8 mouse cellular contexts compared by ENCODE assay signal in the genomic region with DNA sequence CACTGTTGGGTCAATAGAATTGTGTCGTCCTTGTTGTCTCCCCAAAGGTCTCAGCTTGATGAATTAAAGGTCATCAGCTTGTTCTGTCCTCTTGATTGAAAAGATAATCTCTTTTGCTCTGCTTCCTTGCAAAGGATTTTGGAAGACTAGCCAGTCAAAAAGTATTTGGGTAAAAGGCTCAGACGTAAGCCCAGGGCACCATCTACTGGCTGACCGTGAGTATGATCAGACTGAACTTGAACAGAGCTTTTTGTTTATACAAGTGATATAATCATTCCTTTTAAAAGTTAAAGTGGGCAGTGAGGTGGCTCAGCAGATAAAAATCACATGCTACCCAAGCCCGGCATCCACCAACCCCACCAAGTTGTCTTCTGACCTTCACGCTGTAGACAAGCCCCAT. TPM values are rescaled to one million over a fixed set of nuclear protein-coding genes. Genes with fewer than 3 reads are reported as not detected.
DNase-seq lines count a peak whose midpoint lies in the region; ATAC-seq and TF ChIP-seq lines count a peak whose summit lies in the region.

No protein-coding gene starts in this region.

- H3K79me2 ChIP-seq in CH12.LX (replicated peaks; ENCODE audit: control insufficient read depth, extremely low read depth, insufficient read depth, poor library complexity, severe bottlenecking): no peaks in the 10 kb centered on the region

- 56% methylated on average over 5 of the region's 5 CpGs for WGBS in hindbrain, embryonic 14.5 days
- WGBS in hindbrain, embryonic 13.5 days: 61% methylated on average over 5 of the region's 5 CpGs
- 52% methylated on average over 5 of the region's 5 CpGs for WGBS in midbrain, embryonic 10.5 days

- peak; percentile 41 to 96; a peak in 3 of 4 replicates for TF ChIP-seq CTCF in CH12.LX (conservative IDR thresholded peaks at IDR 0.05 in 1 of 2, IDR thresholded peaks at IDR 0.05 in 1 of 2; ENCODE audit: low read depth in 2 of 2, low read length in 2 of 2)

- H3K4me3 ChIP-seq in hindbrain, embryonic 14.5 days (replicated peaks; ENCODE audit: low read length): no peak overlapping the region
- no peak overlapping the region for H3K4me3 ChIP-seq in hindbrain, embryonic 13.5 days
- no peak overlapping the region for H3K4me3 ChIP-seq in CH12.LX (replicated peaks in 1 of 3; ENCODE audit: low read depth in 2 of 3, low read length in 2 of 3, poor library complexity in 1 of 3)
- H3K4me3 ChIP-seq in midbrain, embryonic 10.5 days: no peak overlapping the region

- H3K27me3 ChIP-seq in hindbrain, embryonic 14.5 days (ENCODE audit: control insufficient read depth, insufficient read depth, low read length): no peaks in the 10 kb centered on the region
- no peaks in the 10 kb centered on the region for H3K27me3 ChIP-seq in hindbrain, embryonic 13.5 days
- no peaks in the 10 kb centered on the region for H3K27me3 ChIP-seq in CH12.LX (replicated peaks)
- H3K27me3 ChIP-seq in midbrain, embryonic 10.5 days (ENCODE audit: low read depth, poor library complexity, severe bottlenecking): peaks cover 11% of the 10 kb centered on the region; the same call in 1 of the 2 replicates

- no peaks in the 10 kb centered on the region for H3K9me3 ChIP-seq in hindbrain, embryonic 14.5 days (ENCODE audit: control insufficient read depth, low read length)
- H3K9me3 ChIP-seq in hindbrain, embryonic 13.5 days: no peaks in the 10 kb centered on the region
- no peaks in the 10 kb centered on the region for H3K9me3 ChIP-seq in CH12.LX (replicated peaks; ENCODE audit: low read length)
- H3K9me3 ChIP-seq in midbrain, embryonic 10.5 days (replicated peaks): no peaks in the 10 kb centered on the region

- H3K4me1 ChIP-seq in hindbrain, embryonic 14.5 days (replicated peaks; ENCODE audit: control insufficient read depth, insufficient read depth, low read length): no peaks in the 10 kb centered on the region
- H3K4me1 ChIP-seq in hindbrain, embryonic 13.5 days (replicated peaks): peaks cover 3% of the 10 kb centered on the region; the same call in 1 of the 2 replicates
- peaks cover 15 to 52% of the 10 kb centered on the region in 2 experiments for H3K4me1 ChIP-seq in CH12.LX (ENCODE audit: control insufficient read depth in 1 of 2, insufficient read depth in 2 of 2)
- no peaks in the 10 kb centered on the region for H3K4me1 ChIP-seq in midbrain, embryonic 10.5 days

- dilution Hi-C loops in CH12.LX (cut with MboI; ENCODE audit: extremely low pct_ligation_motif_present, extremely low pct_unique_long_range_greater_than_20kb, low sequenced_read_pairs): no loop called here

- no peak for TF ChIP-seq POLR2A in CH12.LX (IDR thresholded peaks at IDR 0.05; ENCODE audit: low read depth, low read length)

- no peaks in the 10 kb centered on the region for H3K36me3 ChIP-seq in hindbrain, embryonic 14.5 days (replicated peaks; ENCODE audit: control insufficient read depth, insufficient read depth)
- no peaks in the 10 kb centered on the region for H3K36me3 ChIP-seq in hindbrain, embryonic 13.5 days
- H3K36me3 ChIP-seq in CH12.LX (replicated peaks in 1 of 2; ENCODE audit: control insufficient read depth in 1 of 2, insufficient read depth in 1 of 2, low read length in 1 of 2): no peaks in the 10 kb centered on the region
- H3K36me3 ChIP-seq in midbrain, embryonic 10.5 days: no peaks in the 10 kb centered on the region

- no peak for TF ChIP-seq EP300 in CH12.LX (IDR thresholded peaks at IDR 0.05; ENCODE audit: low read length)

- no peak for ATAC-seq in hindbrain, embryonic 14.5 days (ENCODE audit: low FRiP score)
- ATAC-seq in hindbrain, embryonic 13.5 days (ENCODE audit: low FRiP score): no peak

- peak; percentile 98 for TF ChIP-seq RAD21 in CH12.LX (IDR thresholded peaks at IDR 0.05; ENCODE audit: low read depth, low read length)

- no peak overlapping the region for H3K4me2 ChIP-seq in hindbrain, embryonic 14.5 days (replicated peaks)
- no peak overlapping the region for H3K4me2 ChIP-seq in hindbrain, embryonic 13.5 days
- no peak overlapping the region for H3K4me2 ChIP-seq in CH12.LX (ENCODE audit: insufficient read depth, low read depth, poor library complexity, severe bottlenecking)

- in situ Hi-C loops in CH12.LX (cut with MboI; ENCODE audit: low pct_ligation_motif_present, low pct_unique_long_range_greater_than_20kb, low sequenced_read_pairs): no loop called here

- intact Hi-C loops in left cerebral cortex, postnatal 10 days (cut with DNase I): no loop called here

- no peak overlapping the region for H3K27ac ChIP-seq in hindbrain, embryonic 14.5 days
- H3K27ac ChIP-seq in hindbrain, embryonic 13.5 days: no peak overlapping the region
- H3K27ac ChIP-seq in CH12.LX (ENCODE audit: insufficient read depth, low read depth): no peak overlapping the region
- no peak overlapping the region for H3K27ac ChIP-seq in midbrain, embryonic 10.5 days (replicated peaks)

- DNase-seq in hindbrain, embryonic 14.5 days (ENCODE audit: low spot score): peak; percentile 60
- DNase-seq in 3T3-L1 (ENCODE audit: low read depth, low spot score): peak; percentile 83
- DNase-seq in CH12.LX (ENCODE audit: extremely low read depth): peak; percentile 61
- DNase-seq in cerebellum, postnatal 36 days: peak; percentile 8 to 19
- peak; percentile 21 to 44 for DNase-seq in left cerebral cortex, postnatal 10 days (ENCODE audit: extremely low spot score in 1 of 2, low spot score in 2 of 2)
- DNase-seq in right cerebral cortex, postnatal 4 days: peak; percentile 40
- DNase-seq in midbrain, embryonic 10.5 days (ENCODE audit: low spot score): no peak

- no peak overlapping the region for H3K9ac ChIP-seq in hindbrain, embryonic 14.5 days
- H3K9ac ChIP-seq in hindbrain, embryonic 13.5 days: no peak overlapping the region
- no peak overlapping the region for H3K9ac ChIP-seq in CH12.LX (ENCODE audit: insufficient read depth, low read depth)

TF ChIP-seq in CH12.LX, 34 proteins besides CTCF, POLR2A, EP300 and RAD21:
- TF ChIP-seq SMC3 (IDR thresholded peaks at IDR 0.05; ENCODE audit: low read depth, low read length): peak; percentile 84
- TF ChIP-seq ZC3H11A (IDR thresholded peaks at IDR 0.05; ENCODE audit: low read depth, low read length): peak; percentile 42; the same call in 1 of the 2 replicates
- no peak for TF ChIP-seq ETS1 (conservative IDR thresholded peaks at IDR 0.05; ENCODE audit: low read depth, low read length)
- TF ChIP-seq MAFK (IDR thresholded peaks at IDR 0.05; ENCODE audit: insufficient replicate concordance, low read length): no peak
- no peak for TF ChIP-seq JUND (conservative IDR thresholded peaks at IDR 0.05; ENCODE audit: low read depth, low read length)
- TF ChIP-seq USF2 (conservative IDR thresholded peaks at IDR 0.05; ENCODE audit: low read depth, low read length): no peak
- TF ChIP-seq CHD1 (IDR thresholded peaks at IDR 0.05; ENCODE audit: low read depth, low read length): no peak

RNA-seq across cellular contexts. Expression of gene AA467197, which starts 31.1 kb away (rescaled TPM):
- 0.86 and 1.0 TPM in 2 replicates for polyA plus RNA-seq in hindbrain, embryonic 14.5 days (2014; fragmentation: Nextera tagmentation; extraction: Ambion mirVana)
- 0.66 TPM in 1 of 2 replicates, not detected in the other for polyA plus RNA-seq in hindbrain, embryonic 13.5 days (2015; fragmentation: Nextera tagmentation; extraction: Ambion mirVana)
- 13.7 and 30.4 TPM in 2 replicates for total RNA-seq in CH12.LX (2012; rRNA removed)
- 6.4 and 6.6 TPM in 2 replicates for total RNA-seq in CH12.LX (2014; rRNA removed)
- 3.1 and 3.7 TPM in 2 replicates for polyA plus RNA-seq in CH12.LX (2012; ENCODE audit: insufficient read length, low read depth)
- under 1 TPM in 1 of 2 experiments, not detected in 1; 0.99 TPM for total RNA-seq in left cerebral cortex, postnatal 10 days (2021)
- 0.35 and 0.41 TPM in 2 replicates for polyA plus RNA-seq in midbrain, embryonic 10.5 days (2016; fragmentation: Nextera tagmentation; extraction: Ambion mirVana)

RNA-seq across cellular contexts. Expression of gene Slc30a4, which starts 34.6 kb away (rescaled TPM):
- polyA plus RNA-seq in hindbrain, embryonic 14.5 days (2014; fragmentation: Nextera tagmentation; extraction: Ambion mirVana): 13.0 and 13.6 TPM in 2 replicates
- polyA plus RNA-seq in hindbrain, embryonic 13.5 days (2015; fragmentation: Nextera tagmentation; extraction: Ambion mirVana): 6.0 and 6.1 TPM in 2 replicates
- 10.5 and 11.4 TPM in 2 replicates for total RNA-seq in CH12.LX (2012; rRNA removed)
- 20.5 and 23.6 TPM in 2 replicates for total RNA-seq in CH12.LX (2014; rRNA removed)
- 7.8 and 9.0 TPM in 2 replicates for polyA plus RNA-seq in CH12.LX (2012; ENCODE audit: insufficient read length, low read depth)
- total RNA-seq in left cerebral cortex, postnatal 10 days (2021): 10 to 100 TPM; 37.6 to 38.7 TPM
- 3.3 and 4.1 TPM in 2 replicates for polyA plus RNA-seq in midbrain, embryonic 10.5 days (2016; fragmentation: Nextera tagmentation; extraction: Ambion mirVana)

RNA-seq across cellular contexts. Expression of gene Gatm, which starts 56.8 kb away (rescaled TPM):
- polyA plus RNA-seq in hindbrain, embryonic 14.5 days (2014; fragmentation: Nextera tagmentation; extraction: Ambion mirVana): 42.5 and 56.6 TPM in 2 replicates
- 26.8 and 27.3 TPM in 2 replicates for polyA plus RNA-seq in hindbrain, embryonic 13.5 days (2015; fragmentation: Nextera tagmentation; extraction: Ambion mirVana)
- total RNA-seq in CH12.LX (2012; rRNA removed) (35.9 and 46.0 TPM in 2 replicates), CH12.LX (2014; rRNA removed) (23.3 and 25.0 TPM in 2 replicates)
- 8.8 and 13.0 TPM in 2 replicates for polyA plus RNA-seq in CH12.LX (2012; ENCODE audit: insufficient read length, low read depth)
- 10 to 100 TPM; 64.7 to 71.5 TPM for total RNA-seq in left cerebral cortex, postnatal 10 days (2021)
- polyA plus RNA-seq in midbrain, embryonic 10.5 days (2016; fragmentation: Nextera tagmentation; extraction: Ambion mirVana): 20.5 and 21.5 TPM in 2 replicates
